Mouse (Mus musculus) liver, embryonic 14.5 days (tissue): Measurements from ENCODE around the gene Il12rb1. TPM values are rescaled to one million over a fixed set of nuclear protein-coding genes. Genes with fewer than 3 reads are reported as not detected.
"Not testable (repeated sequence)": the region's sequence is repeated elsewhere in the genome, so short reads cannot be mapped to it uniquely, and the experiment has no call there.

Experiments used
- ATAC-seq: fragments of 200-750 bp; cut with Nextera tagmentation; 2 replicates; pipeline ENCODE4 v1.8.0; 2017; ENCODE audit warnings: moderate number of reproducible peaks, mild to moderate bottlenecking, moderate library complexity; ENCODE audit not compliant: insufficient read depth
- DNase-seq, 3 experiments: peaks; one replicate each; pipeline ENCODE4 v3.0.0-alpha.2; 2012 to 2013; ENCODE audit warnings: low read depth in 3 of 3, low spot score in 3 of 3
- H3K27ac ChIP-seq: fragments of 300-500 bp; sonication (generic); 2 replicates; pipeline ENCODE4 v1.5.1; 2014; ENCODE audit warnings: moderate library complexity, mild to moderate bottlenecking, control low read depth, inconsistent platforms
- H3K27me3 ChIP-seq: fragments of 300-500 bp; sonication (generic); 2 replicates; pipeline ENCODE4 v1.6.1; 2014; ENCODE audit warnings: mild to moderate bottlenecking, low read length, moderate library complexity; ENCODE audit not compliant: control insufficient read depth, insufficient read depth
- H3K36me3 ChIP-seq: fragments of 300-500 bp; sonication (generic); replicated peaks from 2 replicates; pipeline ENCODE4 v1.6.1; 2014; ENCODE audit warnings: low read depth; ENCODE audit not compliant: control insufficient read depth, insufficient read depth
- H3K4me1 ChIP-seq, 2 experiments: fragments of 200-500 bp in 1 of 2; fragments of 300-500 bp in 1 of 2; sonication (generic) in 1 of 2; replicated peaks; 2 replicates each; pipeline ENCODE4 v1.6.1; 2012 to 2014; ENCODE audit warnings: antibody characterized with exemption in 1 of 2, inconsistent platforms in 1 of 2, low read length in 1 of 2; ENCODE audit not compliant: control insufficient read depth in 2 of 2, insufficient read depth in 2 of 2
- H3K4me2 ChIP-seq: fragments of 300-500 bp; sonication (generic); 2 replicates; pipeline ENCODE4 v1.6.1; 2014; ENCODE audit warnings: low read depth, mild to moderate bottlenecking, control low read depth, moderate library complexity
- H3K4me3 ChIP-seq, 2 experiments: fragments of 200-500 bp in 1 of 2; fragments of 300-500 bp in 1 of 2; sonication (generic) in 1 of 2; 2 replicates each; pipeline ENCODE4 v1.5.1; 2012 to 2014; ENCODE audit warnings: low read depth in 2 of 2, low read length in 2 of 2, mild to moderate bottlenecking in 2 of 2, control low read depth in 1 of 2, inconsistent platforms in 1 of 2, moderate library complexity in 1 of 2; ENCODE audit not compliant: insufficient read depth in 1 of 2
- H3K9ac ChIP-seq: fragments of 300-500 bp; sonication (generic); replicated peaks from 2 replicates; pipeline ENCODE4 v1.6.1; 2014; ENCODE audit warnings: mild to moderate bottlenecking, control low read depth, moderate library complexity
- H3K9me3 ChIP-seq: fragments of 300-500 bp; sonication (generic); 2 replicates; pipeline ENCODE4 v1.6.1; 2016; ENCODE audit warnings: low read length, mixed read lengths; ENCODE audit not compliant: control insufficient read depth
- CTCF ChIP-seq: IDR thresholded peaks from 2 replicates; pipeline ENCODE4 v1.5.1; 2016; ENCODE audit warnings: antibody characterized with exemption, low read depth, control low read depth
- EP300 ChIP-seq: IDR thresholded peaks from 2 replicates; pipeline ENCODE4 v1.6.1; 2016; ENCODE audit warnings: antibody characterized with exemption, low read depth
- WGBS: fragments of 180-500 bp; shearing (Covaris S2); extraction: QIAGEN DNeasy Blood & Tissue Kit; methylation state at CpG from one replicate; pipeline ENCODE4 v1.1.7; 2014; ENCODE audit not compliant: insufficient replicate concordance; 5-methylcytosine and 5-hydroxymethylcytosine counted together
- polyA plus RNA-seq, 2 experiments: library from polyadenylated mRNA; depleted of rRNA in 1 of 2; stranded (reverse) in 1 of 2; unstranded in 1 of 2; fragments of >200 nt; fragmentation: Nextera tagmentation in 1 of 2; extraction: Ambion mirVana in 1 of 2; gene quantifications; 2 replicates each; pipeline versions ENCODE4 v1.2.1 to v1.2.3; 2012 to 2014

The Il12rb1 gene
- polyA plus RNA-seq, 2 experiments = 0.11 to 0.18 TPM

DNA sequence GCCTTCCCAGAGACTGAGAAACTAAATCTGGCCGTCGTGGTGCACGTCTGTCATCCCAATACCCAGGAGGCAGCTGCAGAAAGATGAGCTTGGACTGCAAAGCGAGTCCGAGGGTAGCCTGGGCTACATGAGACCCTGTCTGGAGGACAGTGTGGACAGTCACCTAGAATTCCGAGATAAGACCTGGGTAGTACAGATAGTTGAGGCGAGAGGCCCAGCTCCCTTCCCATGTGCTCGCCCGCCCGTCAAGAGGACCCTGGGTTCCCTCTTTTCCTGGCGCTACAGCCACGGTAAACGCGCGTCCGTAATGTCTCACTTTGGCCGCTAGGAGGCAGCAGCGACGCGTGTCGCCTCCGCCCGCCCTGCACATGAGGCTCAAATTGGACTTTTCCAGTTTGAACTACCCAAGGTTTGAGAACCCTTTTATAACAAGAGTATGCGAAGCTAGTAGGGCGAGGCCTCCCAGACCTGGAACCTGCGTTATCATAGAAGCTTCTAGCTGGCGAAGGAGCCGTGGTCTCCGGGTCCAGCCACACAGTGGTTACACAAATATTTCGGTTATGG lies 13.2 kb downstream of the Il12rb1 start:
- H3K4me2 ChIP-seq = peak overlapping the region; percentile 20; the same call in 1 of the 2 replicates
- peaks cover 11% of the 10 kb centered on the region for H3K27me3 ChIP-seq
- H3K27ac ChIP-seq = peak overlapping the region; percentile 13; the same call in 1 of the 2 replicates
- H3K9ac ChIP-seq = 0 out of 2 replicates have a peak overlapping the region, but pooled peaks have one; percentile 27
- ATAC-seq (peak; percentile 46), DNase-seq (no peak)
- H3K9me3 ChIP-seq = no peaks in the 10 kb centered on the region
- H3K36me3 ChIP-seq = no peaks in the 10 kb centered on the region
- H3K4me1 ChIP-seq = peaks cover 6 to 14% of the 10 kb centered on the region in 2 experiments
- H3K4me3 ChIP-seq = no peak overlapping the region
- WGBS = 15% methylated on average over 30 of the region's 30 CpGs
- TF ChIP-seq EP300 (no peak), CTCF (peak; percentile 99)

DNA sequence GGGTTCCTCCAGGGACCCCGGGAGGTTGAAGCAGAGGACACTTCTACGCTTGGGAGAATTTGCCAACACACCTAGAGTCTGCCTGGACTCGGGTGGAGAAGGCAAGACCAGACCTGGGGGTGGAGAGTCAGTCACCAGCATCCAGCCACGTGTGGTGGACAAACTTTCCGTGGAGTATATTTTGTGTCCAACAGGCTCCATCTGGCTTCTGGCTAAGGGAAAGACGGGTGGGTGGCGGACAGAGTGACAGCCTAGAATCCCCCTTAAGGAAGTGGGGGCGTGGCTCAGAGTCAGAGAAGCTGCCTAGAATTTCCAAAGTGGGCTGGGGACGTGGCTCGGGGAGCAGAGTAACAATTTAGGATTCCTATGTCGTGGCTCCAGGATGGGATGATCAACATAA lies 13.7 kb downstream of the Il12rb1 start:
- H3K9me3 ChIP-seq = no peaks in the 10 kb centered on the region
- H3K4me1 ChIP-seq = peaks cover 3 to 10% of the 10 kb centered on the region in 2 experiments
- no peak overlapping the region for H3K4me3 ChIP-seq
- H3K4me2 ChIP-seq = 0 out of 2 replicates have a peak overlapping the region, but pooled peaks have one; percentile 20
- WGBS = 38% methylated on average over 11 of the region's 11 CpGs
- H3K27me3 ChIP-seq = peaks cover 11% of the 10 kb centered on the region
- TF ChIP-seq CTCF (no peak), EP300 (no peak)
- DNase-seq (no peak), ATAC-seq (peak; percentile 12; the same call in 1 of the 2 replicates)
- H3K27ac ChIP-seq = 0 out of 2 replicates have a peak overlapping the region, but pooled peaks have one; percentile 13
- H3K9ac ChIP-seq = peak overlapping the region; percentile 27; the same call in 1 of the 2 replicates
- no peaks in the 10 kb centered on the region for H3K36me3 ChIP-seq

DNA sequence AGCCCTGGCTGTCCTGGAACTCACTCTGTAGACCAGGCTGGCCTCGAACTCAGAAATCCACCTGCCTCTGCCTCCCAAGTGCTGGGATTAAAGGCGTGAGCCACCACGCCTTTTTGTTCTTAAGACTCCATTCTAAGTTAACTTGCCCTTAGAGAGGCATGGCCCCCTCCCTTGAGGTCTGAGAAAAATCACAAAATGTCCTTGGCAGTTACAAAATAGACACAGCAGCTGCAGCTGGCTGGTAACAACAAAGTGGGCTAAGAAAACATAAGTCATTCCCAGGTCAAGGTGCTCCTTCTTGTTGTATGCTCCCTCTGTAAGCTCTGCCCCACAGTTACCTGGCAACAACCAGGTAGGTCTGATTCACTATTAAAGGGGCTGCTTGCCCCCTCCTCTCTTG lies 14.3 kb downstream of the Il12rb1 start:
- not testable (repeated sequence) for H3K4me3 ChIP-seq, H3K4me2 ChIP-seq, H3K27me3 ChIP-seq, H3K9ac ChIP-seq, ATAC-seq, DNase-seq, H3K4me1 ChIP-seq, H3K27ac ChIP-seq, H3K36me3 ChIP-seq, H3K9me3 ChIP-seq
- 66% methylated on average over 2 of the region's 3 CpGs for WGBS

- WGBS = 80% methylated on average over 7 of the region's 7 CpGs
- H3K9ac ChIP-seq = no peak overlapping the region
- peaks cover 3 to 9% of the 10 kb centered on the region in 2 experiments; a peak in 3 of 4 replicates for H3K4me1 ChIP-seq
- H3K4me2 ChIP-seq = no peak overlapping the region
- H3K36me3 ChIP-seq = no peaks in the 10 kb centered on the region
- H3K27ac ChIP-seq = no peak overlapping the region
- peaks cover 8% of the 10 kb centered on the region; the same call in 1 of the 2 replicates for H3K27me3 ChIP-seq
- DNase-seq (no peak), ATAC-seq (no peak)
- TF ChIP-seq EP300 (no peak), CTCF (no peak)
- no peak overlapping the region for H3K4me3 ChIP-seq
- no peaks in the 10 kb centered on the region for H3K9me3 ChIP-seq
Measured at GRCm38 (mm10) chr8:70823802-70824201, 15.6 kb downstream of the Il12rb1 start.

GRCm38 (mm10) chr8:70825816-70826215 lies 17.6 kb downstream of the Il12rb1 start:
- Histone ChIP-seq H3K9me3 (no peaks in the 10 kb centered on the region), H3K27me3 (no peaks in the 10 kb centered on the region), H3K9ac (no peak overlapping the region), H3K4me1 (peaks cover 3 to 5% of the 10 kb centered on the region in 2 experiments; a peak in 2 of 4 replicates), H3K36me3 (no peaks in the 10 kb centered on the region), H3K27ac (no peak overlapping the region), H3K4me3 (no peak overlapping the region), H3K4me2 (no peak overlapping the region)
- ATAC-seq = no peak
- DNase-seq = no peak
- no peak for TF ChIP-seq EP300
- TF ChIP-seq CTCF = no peak
- WGBS = 73% methylated on average over 8 of the region's 8 CpGs
